Mouse (Mus musculus) heart, embryonic 12.5 days (tissue): ENCODE data around the gene Btnl2. TPM values are rescaled to one million over a fixed set of nuclear protein-coding genes. Genes with fewer than 3 reads are reported as not detected.

ENCODE experiments used
- ATAC-seq: fragments of 200-750 bp; cut with Nextera tagmentation; 2 replicates; pipeline ENCODE4 v1.8.0; 2017; ENCODE audit warnings: moderate TSS enrichment, moderate library complexity; ENCODE audit not compliant: insufficient number of reproducible peaks, low FRiP score
- H3K27ac ChIP-seq: fragments of 300-500 bp; sonication (generic); 2 replicates; pipeline ENCODE4 v1.5.1; 2016; ENCODE audit warnings: mild to moderate bottlenecking, moderate library complexity; ENCODE audit not compliant: poor library complexity, severe bottlenecking
- H3K27me3 ChIP-seq: fragments of 300-500 bp; sonication (generic); replicated peaks from 2 replicates; pipeline ENCODE4 v1.6.1; 2016; ENCODE audit warnings: mild to moderate bottlenecking, moderate library complexity
- H3K36me3 ChIP-seq: fragments of 300-500 bp; sonication (generic); 2 replicates; pipeline ENCODE4 v1.6.1; 2016; ENCODE audit warnings: mild to moderate bottlenecking, moderate library complexity
- H3K4me1 ChIP-seq: fragments of 300-500 bp; sonication (generic); replicated peaks from 2 replicates; pipeline ENCODE4 v1.6.1; 2016; ENCODE audit warnings: mild to moderate bottlenecking
- H3K4me2 ChIP-seq: fragments of 300-500 bp; sonication (generic); 2 replicates; pipeline ENCODE4 v1.6.1; 2016; ENCODE audit warnings: mild to moderate bottlenecking, moderate library complexity
- H3K4me3 ChIP-seq: fragments of 300-500 bp; sonication (generic); 2 replicates; pipeline ENCODE4 v1.5.1; 2016; ENCODE audit warnings: mild to moderate bottlenecking
- H3K9ac ChIP-seq: fragments of 300-500 bp; sonication (generic); 2 replicates; pipeline ENCODE4 v1.6.1; 2016; ENCODE audit warnings: mild to moderate bottlenecking, moderate library complexity
- H3K9me3 ChIP-seq: fragments of 300-500 bp; sonication (generic); replicated peaks from 2 replicates; pipeline ENCODE4 v1.6.1; 2016; ENCODE audit warnings: mild to moderate bottlenecking, moderate library complexity
- WGBS: fragments of 180-500 bp; shearing (Covaris S2); methylation state at CpG from one replicate; pipeline ENCODE4 v1.1.7; 2016; 5-methylcytosine and 5-hydroxymethylcytosine counted together
- polyA plus RNA-seq: library from polyadenylated mRNA; unstranded; fragments of >200 nt; fragmentation: Nextera tagmentation; extraction: Ambion mirVana; gene quantifications from 2 replicates; pipeline ENCODE4 v1.2.1, GENCODE M21; 2016

Btnl2 gene
- polyA plus RNA-seq, 1 experiment from 2014 or later = 0.09 TPM

DNA sequence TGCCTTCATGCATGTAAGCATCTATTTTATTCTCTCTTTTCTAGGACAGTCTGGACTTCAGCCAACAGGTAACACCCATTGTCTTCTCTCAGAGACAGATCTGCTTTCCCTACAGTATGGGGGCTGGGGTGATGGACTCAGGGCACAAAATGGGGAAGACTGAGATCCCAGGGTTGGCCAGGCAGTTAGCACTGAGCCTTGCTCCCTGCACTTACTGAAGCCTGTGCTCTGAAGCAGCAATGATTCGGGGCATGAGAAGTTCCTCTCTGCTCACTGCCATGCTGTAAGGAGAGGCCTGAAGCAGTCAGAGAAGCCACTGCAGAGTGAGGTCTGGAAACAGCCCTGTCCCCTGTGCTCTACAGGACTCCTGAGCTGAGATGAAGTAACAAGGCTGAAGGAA is 39.1 kb upstream of the Btnl2 start:
- H3K4me2 ChIP-seq = no peak overlapping the region
- no peak overlapping the region for H3K9ac ChIP-seq
- H3K9me3 ChIP-seq = no peaks in the 10 kb centered on the region
- 59% methylated on average over 1 of the region's 1 CpGs for WGBS
- H3K4me3 ChIP-seq = no peak overlapping the region
- no peaks in the 10 kb centered on the region for H3K4me1 ChIP-seq
- H3K36me3 ChIP-seq = no peaks in the 10 kb centered on the region
- no peak for ATAC-seq
- no peak overlapping the region for H3K27ac ChIP-seq
- H3K27me3 ChIP-seq = no peaks in the 10 kb centered on the region

DNA sequence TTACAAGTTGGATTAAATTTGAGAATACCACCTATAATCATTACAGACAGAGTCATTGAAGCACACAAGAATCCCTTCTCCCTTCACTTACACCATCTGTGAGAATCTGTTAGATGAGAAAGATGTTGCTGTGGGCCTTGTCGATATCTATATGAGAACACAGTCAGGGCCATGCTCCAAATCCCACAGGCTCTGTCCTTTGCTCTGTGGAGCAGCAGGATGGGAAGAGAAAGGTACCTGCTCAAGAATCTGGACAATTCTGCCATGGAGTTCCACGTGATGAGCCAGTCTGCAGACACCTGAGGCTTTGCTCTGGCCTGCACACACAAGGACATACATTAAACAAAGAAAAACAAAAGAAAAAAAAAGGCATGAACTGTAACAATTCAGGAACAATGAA is 37.9 kb upstream of the Btnl2 start:
- no peaks in the 10 kb centered on the region for H3K4me1 ChIP-seq
- no peak overlapping the region for H3K27ac ChIP-seq
- H3K4me2 ChIP-seq = no peak overlapping the region
- H3K9me3 ChIP-seq = no peaks in the 10 kb centered on the region
- no peak for ATAC-seq
- no peaks in the 10 kb centered on the region for H3K36me3 ChIP-seq
- WGBS = 71% methylated on average over 2 of the region's 2 CpGs
- no peak overlapping the region for H3K4me3 ChIP-seq
- H3K9ac ChIP-seq = no peak overlapping the region
- H3K27me3 ChIP-seq = no peaks in the 10 kb centered on the region

DNA sequence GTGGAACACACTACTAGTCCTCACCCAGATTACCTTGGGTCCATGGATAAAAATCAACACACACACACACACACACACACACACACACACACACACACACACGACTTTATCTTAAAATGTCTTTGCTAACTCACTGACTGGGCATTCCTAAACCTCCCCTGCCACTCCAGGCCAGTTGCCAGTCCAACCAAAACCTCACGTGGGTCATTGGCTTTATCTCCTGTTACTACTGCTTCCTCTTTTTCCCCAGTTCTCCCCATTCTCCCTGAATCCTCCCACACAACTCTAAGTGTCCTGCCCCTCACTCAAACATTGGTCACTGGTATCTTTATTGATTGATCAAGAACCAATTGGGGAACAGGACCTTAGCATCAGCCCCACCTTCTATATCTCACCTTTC is 37.3 kb upstream of the Btnl2 start:
- Histone ChIP-seq H3K9ac (no peak overlapping the region), H3K27me3 (no peaks in the 10 kb centered on the region), H3K9me3 (no peaks in the 10 kb centered on the region), H3K36me3 (no peaks in the 10 kb centered on the region), H3K4me3 (no peak overlapping the region), H3K4me2 (no peak overlapping the region), H3K27ac (no peak overlapping the region), H3K4me1 (no peaks in the 10 kb centered on the region)
- 15% methylated on average over 2 of the region's 2 CpGs for WGBS
- ATAC-seq = no peak

DNA sequence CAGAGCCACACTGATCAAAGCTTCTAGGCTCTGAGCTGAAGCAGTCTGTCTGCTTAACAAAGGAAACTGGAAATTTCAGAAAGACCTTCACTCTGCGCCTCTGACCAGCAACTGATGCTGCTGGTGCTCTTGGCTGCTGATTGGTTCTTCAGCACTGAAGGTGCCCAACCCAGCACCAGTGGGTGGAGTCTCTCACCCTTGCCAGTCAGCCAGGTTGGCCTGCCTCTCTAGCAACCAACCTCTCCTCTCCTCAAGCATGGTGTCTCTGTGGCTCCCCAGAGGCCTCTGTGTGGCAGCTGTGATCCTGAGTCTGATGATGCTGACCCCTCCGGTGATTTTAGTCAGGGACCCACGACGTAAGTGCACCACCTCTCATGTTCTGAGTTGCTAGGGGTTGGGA is 29.2 kb upstream of the Btnl2 start, which contains the start of gene H2-Eb2:
Gene H2-Eb2 (plus strand): TSS at position 230 of the 400 bp plus-strand sequence.
- no peak for ATAC-seq
- no peak within 1 kb of the TSS for H3K9ac ChIP-seq
- no peak within 1 kb of the TSS for H3K4me2 ChIP-seq
- no peak within 1 kb of the TSS for H3K4me3 ChIP-seq
- H3K4me1 ChIP-seq = no peaks in the 10 kb centered on the region
- H3K36me3 ChIP-seq = no peaks in the 10 kb centered on the region
- H3K9me3 ChIP-seq = no peaks in the 10 kb centered on the region
- H3K27ac ChIP-seq = no peak within 1 kb of the TSS
- no peaks in the 10 kb centered on the region for H3K27me3 ChIP-seq
- WGBS = 47% methylated on average over 4 of the region's 4 CpGs

DNA sequence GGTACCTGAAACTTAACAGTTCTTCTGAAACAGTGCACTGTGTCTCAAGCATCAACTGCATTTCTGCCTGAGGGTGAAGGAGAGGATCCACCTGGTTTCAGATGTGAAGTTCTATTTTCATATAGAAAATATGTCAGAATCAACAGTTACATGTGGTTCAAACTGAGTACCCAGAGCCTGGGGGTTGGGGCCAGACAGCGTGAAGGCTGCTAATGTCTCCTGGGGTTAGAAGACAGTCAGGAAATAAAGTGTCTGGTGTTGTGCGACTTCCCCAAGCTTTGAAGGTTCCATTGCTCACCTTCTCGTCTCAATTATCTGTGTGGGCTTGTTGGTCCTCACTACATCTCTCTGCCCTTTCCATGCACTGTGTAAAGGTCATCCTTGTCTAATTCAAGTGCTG is 28.2 kb upstream of the Btnl2 start:
- Histone ChIP-seq H3K4me3 (no peak overlapping the region), H3K9me3 (0 out of 2 replicates have a peak, but pooled peaks cover under 1% of the 10 kb centered on the region), H3K9ac (no peak overlapping the region), H3K27ac (no peak overlapping the region), H3K36me3 (no peaks in the 10 kb centered on the region), H3K4me2 (no peak overlapping the region), H3K27me3 (no peaks in the 10 kb centered on the region), H3K4me1 (no peaks in the 10 kb centered on the region)
- 67% methylated on average over 3 of the region's 3 CpGs for WGBS
- no peak for ATAC-seq

DNA sequence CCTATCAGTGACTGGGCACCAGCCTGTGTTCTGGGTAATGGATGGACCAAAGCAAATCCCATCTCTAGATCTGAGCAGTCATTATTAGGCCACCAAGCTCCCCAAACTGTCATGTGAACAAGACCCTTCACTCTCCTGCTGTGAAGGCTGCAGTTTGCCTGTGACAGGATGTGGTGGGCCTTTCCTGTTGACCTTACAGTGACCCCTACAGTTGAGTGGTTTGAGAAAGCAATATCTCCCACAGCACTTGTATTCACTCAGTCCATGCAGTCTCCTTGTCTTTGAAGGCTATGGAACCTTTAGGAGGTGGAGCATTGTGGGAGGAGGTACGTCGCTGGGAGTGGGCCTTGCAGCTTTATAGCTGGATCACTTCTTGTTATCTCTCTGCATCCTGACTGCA is 24.8 kb upstream of the Btnl2 start:
- H3K27ac ChIP-seq = no peak overlapping the region
- no peak overlapping the region for H3K4me2 ChIP-seq
- H3K9me3 ChIP-seq = 0 out of 2 replicates have a peak, but pooled peaks cover 6% of the 10 kb centered on the region
- no peaks in the 10 kb centered on the region for H3K4me1 ChIP-seq
- no peak for ATAC-seq
- H3K9ac ChIP-seq = no peak overlapping the region
- H3K27me3 ChIP-seq = 0 out of 2 replicates have a peak, but pooled peaks cover 7% of the 10 kb centered on the region
- WGBS = 53% methylated on average over 2 of the region's 2 CpGs
- no peak overlapping the region for H3K4me3 ChIP-seq
- H3K36me3 ChIP-seq = no peaks in the 10 kb centered on the region

DNA sequence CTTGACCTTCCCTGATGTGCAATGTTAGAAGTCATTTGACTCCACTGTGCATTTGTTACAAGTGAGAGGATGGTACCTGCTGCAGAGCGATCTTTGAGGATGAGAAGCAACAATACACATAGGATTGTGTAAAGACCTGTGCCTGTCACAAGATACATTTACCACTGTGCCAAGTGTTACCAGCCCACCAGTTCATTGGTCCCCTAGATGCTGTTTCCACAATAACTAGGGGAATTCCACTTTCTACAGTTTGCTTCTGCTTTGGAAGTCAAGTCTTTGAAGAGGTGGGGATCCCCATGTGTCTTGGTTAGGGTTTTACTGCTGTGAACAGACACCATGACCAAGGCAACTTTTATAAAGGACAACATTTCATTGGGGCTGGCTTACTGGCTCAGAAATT is 23.4 kb upstream of the Btnl2 start:
- H3K9ac ChIP-seq = no peak overlapping the region
- H3K4me1 ChIP-seq = no peaks in the 10 kb centered on the region
- H3K4me2 ChIP-seq = no peak overlapping the region
- H3K4me3 ChIP-seq = no peak overlapping the region
- WGBS = 86% methylated on average over 1 of the region's 1 CpGs
- peaks cover 11% of the 10 kb centered on the region; the same call in 1 of the 2 replicates for H3K27me3 ChIP-seq
- H3K27ac ChIP-seq = no peak overlapping the region
- 0 out of 2 replicates have a peak, but pooled peaks cover 6% of the 10 kb centered on the region for H3K9me3 ChIP-seq
- no peak for ATAC-seq
- no peaks in the 10 kb centered on the region for H3K36me3 ChIP-seq

DNA sequence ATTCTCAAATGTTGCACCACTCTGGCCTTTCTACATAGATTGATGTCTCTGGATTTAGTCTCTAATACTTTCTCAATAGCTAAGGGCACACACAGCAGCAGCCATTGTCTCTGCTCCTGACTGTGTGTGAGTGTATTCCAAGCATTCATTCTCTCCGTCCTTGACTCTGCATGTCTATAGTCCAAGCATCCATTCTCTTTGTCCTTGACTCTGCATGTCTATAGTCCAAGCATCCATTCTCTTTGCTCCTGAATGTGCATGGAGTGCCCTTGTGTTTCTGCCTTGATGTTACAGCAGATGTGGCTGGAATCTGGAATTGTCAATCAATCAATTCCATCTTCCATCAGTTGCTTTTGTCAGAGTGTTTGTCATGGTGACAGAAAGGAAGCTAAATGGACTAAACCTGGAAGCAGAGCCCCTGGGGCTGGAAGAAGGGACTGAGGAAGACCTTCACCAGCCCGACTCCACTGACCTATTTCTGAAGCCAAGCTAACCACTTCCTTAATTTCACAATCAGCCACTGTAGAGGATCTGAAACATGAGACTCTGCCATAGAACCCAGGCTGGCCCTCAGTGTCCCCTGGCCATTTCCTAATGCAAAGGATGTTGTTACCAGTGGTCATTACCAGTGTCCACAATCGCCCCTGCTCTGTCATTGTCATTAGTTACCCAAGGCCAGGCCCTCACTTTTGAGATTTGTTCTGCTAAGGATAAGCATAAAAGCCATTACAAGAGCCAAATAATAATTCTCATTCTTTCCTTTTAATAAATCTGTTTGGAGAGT is 13.8 kb upstream of the Btnl2 start:
- no peaks in the 10 kb centered on the region for H3K9me3 ChIP-seq
- H3K36me3 ChIP-seq = no peaks in the 10 kb centered on the region
- 43% methylated on average over 3 of the region's 3 CpGs for WGBS
- H3K4me3 ChIP-seq = no peak overlapping the region
- no peak overlapping the region for H3K9ac ChIP-seq
- peaks cover 21% of the 10 kb centered on the region for H3K27me3 ChIP-seq
- H3K4me2 ChIP-seq = no peak overlapping the region
- no peaks in the 10 kb centered on the region for H3K4me1 ChIP-seq
- no peak for ATAC-seq
- no peak overlapping the region for H3K27ac ChIP-seq

DNA sequence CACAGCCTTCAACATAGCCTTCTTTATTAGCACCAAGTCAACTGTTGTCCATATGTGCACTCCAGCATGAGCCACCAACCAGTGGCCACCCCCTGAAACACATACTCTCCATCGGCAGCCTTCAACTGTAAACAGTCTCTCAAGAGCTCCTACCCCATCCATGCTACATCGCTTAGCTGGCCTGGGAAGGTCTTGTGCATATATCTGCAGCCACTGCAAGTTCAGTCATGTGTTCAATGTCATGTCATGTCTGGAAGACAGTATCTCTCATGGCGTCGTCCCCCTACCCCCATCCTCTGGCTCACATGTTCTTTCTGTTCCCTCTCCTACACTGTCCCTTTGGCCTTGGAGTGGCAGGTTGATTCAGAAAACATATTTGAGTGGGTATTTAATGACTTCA is 9.7 kb upstream of the Btnl2 start:
- H3K27ac ChIP-seq = no peak overlapping the region
- H3K4me3 ChIP-seq = no peak overlapping the region
- H3K27me3 ChIP-seq = peaks cover 10% of the 10 kb centered on the region; the same call in 1 of the 2 replicates
- 78% methylated on average over 4 of the region's 4 CpGs for WGBS
- no peaks in the 10 kb centered on the region for H3K4me1 ChIP-seq
- H3K36me3 ChIP-seq = no peaks in the 10 kb centered on the region
- no peaks in the 10 kb centered on the region for H3K9me3 ChIP-seq
- no peak for ATAC-seq
- H3K9ac ChIP-seq = no peak overlapping the region
- H3K4me2 ChIP-seq = no peak overlapping the region

DNA sequence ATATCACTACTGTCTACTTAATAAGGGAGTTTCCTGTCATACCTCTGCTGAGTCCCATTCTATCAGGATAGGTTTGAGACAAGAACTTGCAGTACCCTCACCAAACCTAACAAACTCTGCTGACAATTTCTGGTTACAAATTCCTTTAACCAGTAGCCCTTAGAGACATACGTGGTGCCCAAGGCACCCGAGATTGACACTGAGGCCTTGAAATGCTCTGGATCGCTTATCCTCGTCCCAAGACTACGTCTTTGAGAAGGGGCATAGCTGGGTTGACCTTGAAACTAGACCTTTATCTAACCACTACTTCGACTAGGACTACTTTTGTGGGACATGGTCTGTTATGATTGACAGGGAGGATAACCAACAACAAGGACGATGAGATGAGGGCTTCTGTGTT is 9.1 kb upstream of the Btnl2 start:
- 76% methylated on average over 7 of the region's 7 CpGs for WGBS

DNA sequence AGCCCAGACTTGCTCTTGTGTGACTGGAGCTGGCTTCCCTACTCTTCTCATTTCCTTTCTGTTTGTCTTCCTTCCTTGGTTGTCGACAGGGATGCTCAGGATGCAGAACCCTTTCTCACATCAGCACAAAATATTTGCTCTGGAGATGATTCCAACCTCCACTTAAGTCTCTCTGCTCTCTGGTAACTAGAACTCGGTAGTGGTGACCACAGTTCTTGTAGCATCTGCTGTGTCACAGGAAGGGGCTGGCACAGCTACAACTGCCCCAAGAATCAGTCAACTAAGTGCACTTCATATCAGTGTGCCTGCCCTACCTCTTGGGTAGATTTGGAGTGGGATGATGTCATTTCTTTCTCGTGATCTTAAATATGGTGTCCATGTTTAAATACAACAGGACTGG is 8.6 kb upstream of the Btnl2 start:
- Histone ChIP-seq H3K36me3 (no peaks in the 10 kb centered on the region), H3K9me3 (no peaks in the 10 kb centered on the region), H3K9ac (no peak overlapping the region), H3K4me1 (no peaks in the 10 kb centered on the region), H3K27ac (no peak overlapping the region), H3K4me2 (no peak overlapping the region), H3K4me3 (no peak overlapping the region), H3K27me3 (peaks cover 10% of the 10 kb centered on the region; the same call in 1 of the 2 replicates)
- WGBS = 65% methylated on average over 3 of the region's 3 CpGs
- ATAC-seq = no peak

More for the DNA sequence above, 9.1 kb upstream of the Btnl2 start:
- no peak overlapping the region for H3K9ac ChIP-seq
- no peaks in the 10 kb centered on the region for H3K4me1 ChIP-seq
- H3K36me3 ChIP-seq = no peaks in the 10 kb centered on the region
- H3K9me3 ChIP-seq = no peaks in the 10 kb centered on the region
- H3K27ac ChIP-seq = no peak overlapping the region
- H3K4me2 ChIP-seq = no peak overlapping the region
- no peak overlapping the region for H3K4me3 ChIP-seq
- ATAC-seq = no peak
- peaks cover 10% of the 10 kb centered on the region; the same call in 1 of the 2 replicates for H3K27me3 ChIP-seq
